Comparison of ENCODE assay signal across 18 mouse cellular contexts in the genomic region with DNA sequence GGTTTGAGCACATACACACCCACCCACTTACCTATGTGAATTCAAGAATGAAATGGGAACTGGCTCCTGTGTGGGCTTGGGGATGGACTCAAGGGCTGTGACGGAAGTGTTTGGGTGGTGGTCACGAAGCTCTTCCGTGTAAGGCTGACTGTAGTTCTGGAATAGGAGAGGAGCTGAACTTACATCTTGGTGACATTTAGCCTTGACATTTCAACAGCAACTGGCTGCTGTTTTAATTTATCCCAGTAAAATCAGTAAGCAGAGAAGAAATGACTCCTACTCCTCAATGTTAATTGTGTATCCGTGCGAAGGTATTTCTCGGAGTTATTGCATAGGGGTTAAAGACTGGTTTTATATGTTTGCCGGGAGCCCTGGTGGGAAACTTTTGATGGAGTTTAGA. TPM values are rescaled to one million over a fixed set of nuclear protein-coding genes. Genes with fewer than 3 reads are reported as not detected.
"Had no signal": no experiment of that assay in that cellular context is flagged by ENCODE, and none has a peak within 500 bp of the region (broad histone marks: within the 10 kb centered on the region; RNA-seq: fewer than 3 reads in every experiment).

No protein-coding gene starts in this region.

- DNase-seq: retina, postnatal 1 day; right cerebral cortex, adult 18-20 months; right cerebral cortex, postnatal 14 days; right cerebral cortex, postnatal 25 days; right cerebral cortex, postnatal 4 days; spleen, adult 18-20 months; thymus, adult 18-20 months; thymus, adult 2 months; thymus, postnatal 14 days; thymus, postnatal 25 days; thymus, postnatal 36 days; thymus, postnatal 4 days had no signal

- H3K4me3 ChIP-seq: neural tube, embryonic 13.5 days; neural tube, embryonic 15.5 days; stomach, embryonic 15.5 days had no signal

- H3K4me2 ChIP-seq: neural tube, embryonic 13.5 days; neural tube, embryonic 15.5 days; stomach, embryonic 15.5 days had no signal

- H3K27me3 ChIP-seq: stomach, embryonic 15.5 days had no signal

- H3K4me1 ChIP-seq: stomach, embryonic 15.5 days had no signal

- H3K36me3 ChIP-seq: neural tube, embryonic 13.5 days; neural tube, embryonic 15.5 days; stomach, embryonic 15.5 days had no signal

- H3K27ac ChIP-seq: neural tube, embryonic 13.5 days; neural tube, embryonic 15.5 days; stomach, embryonic 15.5 days; stomach, postnatal 0 days had no signal

- H3K9ac ChIP-seq: neural tube, embryonic 13.5 days; neural tube, embryonic 15.5 days; stomach, embryonic 15.5 days had no signal

- H3K9me3 ChIP-seq: neural tube, embryonic 13.5 days; neural tube, embryonic 15.5 days; stomach, embryonic 15.5 days had no signal

RNA-seq across cellular contexts. Expression of gene Ccdc73, which starts 15.1 kb away (rescaled TPM):
- total RNA-seq: neutrophil, adult 5-6 weeks had no signal
- polyA plus RNA-seq: small intestine, adult 2 months had no signal
